Mouse (Mus musculus) right cerebral cortex, adult 18-20 months (tissue): ENCODE results near the gene Git2.

Source experiments
- DNase-seq: peaks from one replicate; pipeline ENCODE4 v3.0.0; 2022; ENCODE audit warnings: mixed read lengths

Git2 gene

DNA sequence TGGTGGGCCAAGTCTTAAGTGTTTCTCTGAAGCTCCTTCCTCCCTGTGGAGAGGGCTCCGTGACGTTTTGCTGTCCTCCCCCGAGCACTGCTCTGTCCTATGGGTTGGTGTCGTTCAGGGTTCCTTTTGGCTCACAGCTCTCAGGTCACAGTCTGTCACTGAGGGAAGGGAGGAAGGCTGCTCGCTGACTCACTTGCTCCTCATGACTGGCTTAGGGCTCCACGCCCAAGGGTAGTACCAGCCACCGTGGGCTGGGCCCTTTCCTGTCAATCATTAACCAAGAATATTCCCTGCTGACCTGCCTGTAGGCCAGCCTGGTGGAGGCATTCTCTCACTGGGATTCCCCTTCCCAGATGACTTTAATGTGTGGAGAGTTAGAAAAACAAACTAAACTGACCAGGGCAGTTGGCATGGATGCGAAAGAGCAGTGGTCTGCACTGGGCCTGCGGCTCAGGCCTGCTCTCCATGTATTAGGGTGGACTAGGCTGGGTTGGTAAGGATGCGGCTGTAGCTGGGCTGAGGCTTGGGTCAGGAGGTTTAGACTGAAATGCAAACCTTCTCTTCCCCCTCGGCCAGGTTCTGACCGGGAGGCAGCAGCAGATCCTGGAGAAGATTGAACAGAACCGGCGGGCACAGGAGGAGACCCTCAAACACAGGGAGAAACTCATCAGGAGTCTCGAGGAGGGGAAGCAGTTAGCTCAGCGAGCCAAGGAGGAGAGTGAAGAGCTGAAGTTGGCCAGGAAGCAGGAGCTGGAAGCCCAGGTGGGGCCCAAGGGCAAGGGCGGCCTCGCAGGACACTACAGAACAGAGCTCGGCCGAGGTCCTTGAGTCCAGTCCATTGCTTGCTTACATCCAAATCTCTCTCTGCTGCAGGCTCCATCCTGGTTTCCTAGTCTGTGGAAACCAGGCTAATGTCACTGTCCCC is 56.1 kb downstream of the Git2 start:
- no peak for DNase-seq

DNA sequence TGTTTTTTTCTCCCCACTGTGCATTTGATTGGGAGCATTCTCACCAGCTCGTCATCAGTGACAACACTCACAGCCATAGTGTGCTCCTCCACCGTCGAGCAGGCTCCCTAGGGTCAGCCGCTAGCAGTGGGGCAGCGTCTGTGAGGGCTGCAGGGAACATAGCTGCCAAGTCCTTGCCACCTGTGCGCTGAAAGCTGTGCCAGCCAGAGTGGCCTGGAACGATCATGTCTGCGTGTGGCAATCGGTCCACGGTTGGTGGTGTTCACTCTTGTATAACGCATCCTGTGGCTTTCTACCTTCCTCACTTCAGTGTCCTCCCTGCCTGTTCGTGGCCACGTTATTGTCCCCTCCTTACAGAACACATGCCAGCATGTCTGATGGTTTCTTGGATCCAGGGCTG is 56.8 kb downstream of the Git2 start:
- no peak for DNase-seq

DNA sequence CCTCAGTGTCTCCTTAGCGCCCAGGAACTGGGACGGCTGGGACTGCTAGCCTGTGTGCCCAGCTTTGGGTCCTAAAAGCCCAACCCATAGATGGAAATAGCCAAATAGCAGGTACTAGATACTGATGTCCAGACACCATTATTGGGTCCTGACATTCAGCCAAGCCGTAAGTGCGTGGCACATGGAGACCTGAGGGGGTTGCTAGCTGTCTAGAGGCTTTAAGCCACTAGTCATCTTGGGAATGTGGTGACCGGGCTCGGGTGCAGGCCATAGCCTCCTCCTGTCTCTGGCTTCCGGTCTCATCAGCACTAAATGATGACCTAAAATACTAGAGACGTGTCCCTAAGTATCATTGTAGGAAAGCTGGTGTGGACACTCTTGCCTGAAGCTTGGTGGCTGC is 57.4 kb downstream of the Git2 start:
- DNase-seq = no peak

DNA sequence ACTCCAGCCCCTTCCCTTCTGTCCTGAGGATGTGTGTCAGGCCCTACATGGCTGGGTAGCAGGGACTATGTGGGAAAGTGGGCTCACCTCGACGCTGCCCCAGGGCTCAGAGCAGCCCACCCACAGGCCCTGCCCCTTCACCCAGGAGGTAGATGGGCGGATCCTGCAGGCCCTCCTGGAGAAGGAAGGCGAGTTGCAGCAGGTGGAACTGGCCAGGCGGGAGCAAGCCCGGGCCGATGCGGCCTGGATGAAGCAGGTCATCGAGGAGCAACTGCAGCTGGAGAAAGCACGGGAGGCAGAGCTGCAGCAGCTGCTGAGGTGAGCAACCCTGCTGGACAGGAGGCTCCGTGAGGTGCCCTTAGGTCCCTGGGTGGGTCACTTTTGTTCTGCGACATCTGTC is 58.0 kb downstream of the Git2 start:
- DNase-seq = no peak

DNA sequence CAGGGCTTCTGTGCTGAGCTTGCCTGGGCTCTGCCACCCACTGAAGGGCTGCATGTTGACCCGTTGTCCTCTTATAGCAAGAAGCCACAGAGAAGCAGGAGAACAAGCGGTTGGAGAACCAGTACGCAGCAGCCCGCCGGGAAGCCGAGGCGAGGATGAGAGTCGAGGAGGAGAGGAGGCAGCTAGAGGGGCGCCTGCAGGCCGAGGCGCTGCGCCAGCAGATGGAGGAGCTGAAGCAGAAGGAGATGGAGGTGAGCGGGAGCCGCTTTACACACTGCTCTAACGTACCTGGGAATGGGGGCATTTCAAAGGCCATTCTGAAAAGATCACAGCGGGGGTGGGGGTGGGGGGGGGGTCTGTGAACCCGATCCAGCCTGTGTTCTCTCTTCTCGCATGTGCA is 60.8 kb downstream of the Git2 start:
- DNase-seq = no peak

DNA sequence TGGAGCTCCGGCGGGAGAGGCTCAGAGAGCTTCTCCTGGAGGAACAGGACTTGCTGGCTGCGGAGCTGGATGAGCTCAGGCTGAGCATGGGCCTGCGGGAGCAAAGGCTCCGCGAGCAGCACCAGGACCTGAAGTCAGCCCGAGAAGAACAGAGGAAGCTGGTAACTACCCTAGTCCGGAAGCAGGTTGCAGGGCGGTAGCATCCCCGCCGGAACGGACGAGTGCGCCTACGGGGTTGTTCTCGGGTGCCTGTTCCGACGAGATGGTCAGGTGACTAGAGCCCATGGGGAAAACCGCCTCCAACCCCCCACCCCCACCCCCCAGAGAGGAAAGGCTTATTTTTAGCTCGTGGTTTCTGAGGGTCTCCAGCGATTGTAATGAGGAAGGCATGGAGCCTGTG is 66.0 kb downstream of the Git2 start:
- no peak for DNase-seq

DNA sequence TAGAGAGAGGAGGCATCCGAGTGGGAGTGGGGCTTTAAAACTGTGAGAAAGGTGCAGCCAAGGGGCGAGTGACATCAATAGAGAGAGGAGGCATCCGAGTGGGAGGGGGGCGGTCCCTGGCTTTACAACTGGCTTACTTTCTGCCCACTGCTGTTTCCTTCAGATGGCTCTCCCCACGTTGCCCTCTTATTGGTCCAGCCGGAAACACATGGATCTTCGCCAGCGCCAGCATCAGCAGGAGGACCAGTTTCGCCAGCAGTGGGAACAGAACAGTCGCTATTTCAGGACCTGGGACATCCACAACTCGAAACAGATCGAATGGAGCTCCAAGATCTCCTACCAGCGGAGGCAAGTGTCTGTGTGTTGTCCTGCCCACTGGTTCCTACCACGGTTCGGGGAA is 66.8 kb downstream of the Git2 start:
- no peak for DNase-seq

DNA sequence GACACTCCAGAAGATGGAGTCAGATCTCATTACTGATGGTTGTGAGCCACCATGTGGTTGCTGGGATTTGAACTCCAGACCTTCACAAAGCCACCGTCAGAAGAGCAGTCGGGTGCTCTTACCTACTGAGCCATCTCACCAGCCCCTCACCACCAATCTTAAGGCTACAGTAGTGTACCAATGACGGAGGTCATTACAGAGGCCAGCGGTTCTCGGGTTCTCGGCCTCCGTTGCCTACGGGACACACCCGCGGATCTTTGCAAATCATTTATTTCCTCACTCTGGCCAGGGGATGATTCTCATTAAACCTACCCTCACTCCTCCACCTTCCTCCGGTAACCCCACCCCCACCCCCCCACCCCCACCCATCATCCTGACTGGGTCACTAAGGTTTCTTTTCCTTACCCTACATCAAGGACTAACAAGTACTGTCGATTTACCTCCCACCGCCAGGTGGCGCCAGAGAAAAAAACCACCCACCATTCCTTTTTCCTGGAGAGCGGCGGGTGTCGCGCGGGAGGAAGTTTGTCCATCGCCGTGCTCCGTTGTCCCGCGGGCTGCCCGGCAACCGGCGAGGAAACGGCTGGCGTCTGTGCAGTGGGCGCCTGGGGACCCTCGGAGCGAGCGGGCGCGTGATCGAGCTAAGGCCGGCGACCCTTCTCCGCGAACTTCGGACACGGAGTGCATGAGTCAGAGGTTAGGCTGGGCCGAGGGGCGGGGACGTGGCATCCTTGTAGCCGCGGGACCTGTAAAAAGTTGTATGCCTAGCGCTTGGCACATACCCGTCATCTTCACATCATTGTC is 67.8 kb downstream of the Git2 start, which contains the start of gene Tchp:
TSS of gene Tchp (plus strand) at position 496 of the 804 bp plus-strand sequence.
- DNase-seq = peak; percentile 93

DNA sequence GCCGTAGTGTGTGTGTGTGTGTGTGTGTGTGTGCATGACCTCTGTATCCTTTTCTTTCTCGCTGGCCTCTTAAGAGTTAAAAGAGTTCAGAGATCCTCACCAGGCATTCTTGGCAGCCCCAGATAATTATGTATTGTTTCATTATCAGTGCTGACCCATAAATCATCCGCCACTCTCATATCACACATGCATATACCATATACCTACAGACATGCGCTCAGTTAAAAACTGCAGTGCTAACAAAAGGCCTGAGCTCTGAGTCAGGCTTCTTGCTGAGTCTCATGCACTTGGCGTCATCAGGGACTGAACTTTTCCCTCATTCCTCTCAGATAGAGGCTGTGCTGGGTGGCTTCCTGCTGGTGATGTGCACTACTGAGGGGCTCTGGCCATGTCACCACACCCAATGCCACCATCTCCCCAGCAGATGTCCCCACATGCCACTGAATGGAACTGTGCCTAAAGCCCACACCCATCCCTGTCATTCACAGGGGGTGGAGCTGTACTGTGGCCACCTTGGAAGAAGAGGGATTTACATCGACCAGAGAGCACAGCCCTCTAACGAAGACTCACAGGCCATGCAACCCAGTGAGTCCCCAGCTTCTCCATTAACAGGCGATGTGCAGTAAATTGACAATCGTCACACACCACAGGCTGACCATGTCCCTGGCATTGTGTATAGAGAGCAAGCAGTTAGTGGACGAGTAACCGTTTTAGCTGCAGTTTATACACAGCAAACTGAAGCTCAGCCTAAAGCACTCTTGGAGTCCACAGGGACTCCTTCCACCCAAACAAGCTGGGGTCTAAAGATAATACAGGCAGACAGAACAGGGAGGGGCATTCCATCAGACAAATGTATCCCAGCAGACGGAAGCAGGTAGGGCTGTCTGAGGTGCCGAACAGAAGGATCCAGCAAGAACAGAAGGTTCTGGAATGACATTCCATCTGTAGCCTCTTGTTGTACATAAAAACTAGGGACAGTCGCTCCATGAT is 72.6 kb downstream of the Git2 start:
- DNase-seq = no peak

DNA sequence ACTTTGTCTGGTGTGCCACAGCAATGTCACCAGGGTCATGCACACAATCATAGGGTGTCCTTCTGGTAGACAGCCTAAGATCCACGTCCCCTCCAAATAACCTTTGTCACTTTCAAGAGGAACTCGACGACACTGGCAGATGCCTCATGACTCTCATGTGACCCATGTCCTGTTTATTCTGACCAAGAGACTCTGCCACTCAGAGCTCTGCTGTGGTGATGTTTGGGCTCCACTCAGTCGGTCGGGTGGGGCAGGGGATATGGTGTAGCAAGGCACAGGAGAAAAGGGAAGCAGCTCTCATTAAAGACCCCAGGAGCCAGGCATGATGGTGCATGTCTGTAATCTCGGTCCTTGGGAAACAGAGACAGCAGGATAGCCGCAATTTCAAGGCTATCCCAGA is 76.3 kb downstream of the Git2 start:
- no peak for DNase-seq

DNA sequence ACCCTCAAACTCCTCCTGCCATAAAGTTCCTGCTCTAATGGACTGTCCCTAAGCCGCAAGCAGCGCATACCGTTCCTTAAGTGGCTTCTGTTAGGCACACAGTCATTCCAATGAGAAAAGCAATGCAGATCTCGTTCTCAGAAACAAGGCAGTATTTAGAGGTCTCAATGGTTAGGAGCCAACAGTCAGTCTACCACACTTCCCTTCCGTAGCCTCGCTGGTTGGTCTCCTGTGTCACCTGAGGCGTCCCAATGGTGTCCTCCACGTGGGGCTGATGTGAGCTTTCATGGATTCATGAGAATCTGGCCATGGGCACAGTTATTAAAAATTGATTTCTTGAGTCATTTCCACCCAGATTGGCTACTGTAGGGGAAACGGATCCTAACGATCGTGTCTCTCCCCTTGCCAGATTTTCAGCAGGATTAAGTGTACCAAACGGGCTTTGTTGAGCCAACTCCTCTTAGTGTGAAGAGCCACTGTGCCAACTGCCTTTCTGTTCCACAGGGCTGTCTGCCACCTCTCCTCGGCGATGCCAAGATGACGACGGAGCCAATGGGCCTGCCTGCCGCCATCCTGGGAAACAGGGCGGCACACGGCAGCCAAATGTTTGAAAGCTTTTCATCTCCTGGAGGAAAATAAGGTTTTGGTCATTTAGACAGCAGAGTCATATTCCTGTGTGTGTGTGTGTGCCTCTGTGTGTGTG is 77.1 kb downstream of the Git2 start:
- peak; percentile 75 for DNase-seq

DNA sequence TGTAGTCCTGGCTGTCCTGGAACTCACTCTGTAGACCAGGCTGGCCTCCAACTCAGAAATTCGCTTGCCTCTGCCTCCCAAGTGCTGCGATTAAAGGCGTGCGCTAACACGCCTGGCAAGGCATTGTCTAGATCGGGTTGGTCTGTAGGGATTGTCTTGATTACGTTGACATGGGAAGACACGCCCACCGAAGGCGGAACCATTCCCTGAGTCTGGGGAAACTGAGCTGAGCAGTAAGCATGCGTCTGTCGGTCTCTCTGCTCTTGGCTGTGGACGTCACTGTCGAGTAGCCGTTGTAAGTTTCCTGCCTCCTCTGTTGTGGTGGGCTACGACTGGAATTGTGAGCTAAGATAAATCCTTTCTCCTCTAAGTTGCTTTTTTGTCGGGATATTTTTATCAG is 78.4 kb downstream of the Git2 start:
- no peak for DNase-seq

DNA sequence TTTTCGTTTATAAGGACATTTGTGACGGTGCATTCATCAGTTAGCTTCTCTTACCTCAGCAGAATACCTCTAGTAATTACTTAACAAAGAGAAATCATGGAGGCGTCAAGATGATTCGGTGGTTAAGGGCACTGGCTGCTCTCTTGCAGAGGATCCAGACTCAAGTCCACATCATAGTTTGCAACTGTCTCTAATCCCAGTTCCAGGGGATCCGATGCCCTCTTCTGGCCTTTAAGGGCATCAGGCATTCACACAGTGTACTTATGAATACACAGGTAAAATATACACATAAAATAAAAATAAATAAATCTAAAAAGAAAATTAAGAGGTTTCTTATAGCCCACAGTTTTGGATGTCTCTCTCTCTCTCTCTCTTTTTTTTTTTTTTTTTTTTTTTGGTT is 79.5 kb downstream of the Git2 start:
- no peak for DNase-seq

DNA sequence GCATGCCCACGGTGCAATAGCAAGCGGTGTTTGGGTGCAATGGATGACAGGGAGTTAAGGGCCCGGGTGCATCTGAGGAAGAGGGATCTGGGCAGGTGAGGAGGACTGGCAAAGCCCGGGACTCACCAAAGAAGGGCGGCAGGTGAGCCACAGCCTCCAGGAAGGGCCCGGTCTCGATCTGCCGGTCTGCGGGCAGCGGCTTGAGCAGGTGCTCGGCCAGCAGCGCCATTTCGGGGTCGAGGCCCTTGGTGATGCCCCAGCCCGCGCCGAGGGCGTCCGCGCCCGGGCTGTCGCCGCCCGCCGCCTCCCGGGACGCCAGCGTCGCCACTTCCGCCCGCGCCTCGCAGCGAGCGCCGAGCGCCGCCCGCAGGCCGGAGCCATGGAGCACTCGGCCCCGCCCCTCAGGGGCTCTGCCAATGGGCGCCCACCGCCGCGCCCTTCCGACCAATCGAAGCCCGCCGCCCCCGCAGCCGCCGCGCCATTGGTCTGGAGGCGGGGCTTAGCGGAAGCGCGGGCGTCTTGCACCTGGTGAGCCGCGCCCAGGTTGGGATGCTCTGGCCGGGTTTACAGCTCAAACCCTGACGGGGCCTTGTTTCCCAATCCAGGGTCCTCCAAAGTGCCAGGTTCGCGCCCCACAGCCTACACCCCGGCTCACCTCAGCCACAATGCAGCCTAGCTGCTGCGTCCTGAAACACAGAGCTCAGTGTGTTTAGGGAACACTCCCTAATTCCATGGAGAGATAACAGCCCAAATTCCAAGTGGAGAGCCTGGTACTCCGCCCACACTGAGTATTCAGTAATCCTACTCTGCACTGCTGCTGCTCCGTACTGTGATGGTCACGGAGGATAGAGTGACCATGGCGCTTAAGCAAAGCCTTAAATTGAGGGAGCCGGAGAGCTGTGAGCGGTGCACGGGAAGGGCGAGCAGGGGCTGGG is 84.4 kb downstream of the Git2 start, which contains the start of gene Gltp:
TSS of gene Gltp (minus strand) at position 352 of the 935 bp plus-strand sequence.
- peak; percentile 95 for DNase-seq

DNA sequence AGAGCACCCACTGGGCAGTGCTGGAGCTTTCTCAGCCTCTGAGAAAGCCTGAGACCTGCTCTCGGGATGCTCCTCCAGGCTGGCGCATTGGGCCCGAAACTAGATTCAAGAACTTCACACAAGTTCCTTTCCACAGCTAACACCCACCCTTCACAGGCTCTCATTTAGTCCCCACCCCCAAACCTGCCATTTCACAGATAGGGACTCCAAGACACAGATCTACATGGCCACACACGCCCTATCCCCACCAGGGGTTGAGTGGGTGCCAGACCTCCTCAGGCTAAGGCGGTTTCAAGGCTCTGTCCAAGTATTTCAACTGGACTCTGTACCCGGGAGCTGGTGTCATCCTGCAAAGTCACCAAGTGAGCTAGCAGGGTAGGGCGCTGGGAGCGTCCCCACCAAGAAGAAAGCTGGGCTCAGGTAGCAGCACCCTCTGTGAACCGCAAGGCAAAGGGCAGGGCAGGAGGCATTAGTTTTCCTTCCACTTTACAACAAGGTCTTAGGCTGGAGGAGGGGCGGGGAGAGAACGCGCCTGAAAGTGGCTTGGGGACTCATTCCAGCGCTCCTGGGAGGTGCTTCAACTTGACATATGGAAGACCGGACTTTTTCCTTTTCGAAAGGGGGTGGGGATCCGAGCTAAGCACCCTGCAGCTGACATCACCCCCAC is 85.5 kb downstream of the Git2 start:
- DNase-seq = no peak

DNA sequence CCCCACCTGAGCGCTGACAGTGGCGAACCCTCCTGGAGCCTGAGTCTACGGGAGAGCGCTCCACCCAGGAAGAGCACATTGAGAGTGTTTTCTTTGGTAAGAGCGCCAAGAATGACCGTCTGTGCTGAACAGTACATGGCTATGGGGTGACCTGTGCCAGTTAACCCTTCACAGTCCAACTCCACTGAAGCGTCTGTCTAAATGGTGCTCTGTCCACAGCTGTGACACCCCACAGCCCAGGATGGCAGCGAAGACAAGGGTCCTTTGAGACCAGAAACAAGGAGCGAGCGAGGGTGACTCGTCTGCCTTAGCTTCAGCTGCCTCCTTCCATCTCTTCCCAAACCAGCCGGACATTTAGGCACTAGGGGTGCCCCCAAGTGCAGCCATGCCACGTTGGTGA is 86.6 kb downstream of the Git2 start:
- DNase-seq = no peak

DNA sequence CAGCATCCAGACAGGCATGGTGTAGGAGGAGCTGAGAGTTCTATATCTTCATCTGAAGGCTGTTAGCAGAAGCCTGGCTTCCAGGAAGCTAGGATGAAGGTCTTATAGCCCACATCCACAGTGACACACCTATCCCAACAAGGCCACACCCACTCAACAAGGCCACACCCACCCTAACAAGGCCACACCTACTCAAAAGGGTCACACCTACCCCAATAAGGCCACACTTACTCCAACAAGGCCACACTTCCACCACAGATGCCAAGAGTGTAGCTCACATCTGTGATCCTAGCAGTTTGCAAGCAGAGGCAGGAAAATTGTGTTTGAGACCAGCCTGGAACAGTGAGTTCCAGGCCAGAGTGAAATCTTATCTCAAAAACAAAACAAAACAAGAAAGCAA is 87.4 kb downstream of the Git2 start:
- DNase-seq = no peak

DNA sequence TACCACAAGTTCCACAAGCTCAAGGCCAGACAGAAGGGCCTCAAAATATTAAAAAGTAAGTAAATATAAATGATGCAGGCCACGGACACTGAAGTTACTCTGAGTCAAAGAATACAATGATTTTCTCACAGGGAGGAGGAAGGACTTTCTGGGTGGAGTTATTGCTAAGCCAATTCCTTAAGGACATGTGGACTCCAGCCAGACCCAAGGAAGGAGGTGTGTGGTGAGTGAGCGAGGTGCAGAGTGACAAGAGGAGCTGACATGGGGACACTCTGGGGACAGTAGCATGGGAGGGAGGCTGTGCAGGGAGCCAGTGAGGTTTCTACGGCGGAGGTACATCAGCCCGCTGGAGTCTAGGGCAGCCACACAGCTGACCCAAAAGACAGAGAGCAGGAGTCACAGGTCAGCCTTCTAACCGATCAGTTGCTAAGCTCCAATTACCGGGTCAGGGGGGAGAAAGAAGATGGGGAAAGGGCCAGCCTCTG is 88.5 kb downstream of the Git2 start:
- no peak for DNase-seq

DNA sequence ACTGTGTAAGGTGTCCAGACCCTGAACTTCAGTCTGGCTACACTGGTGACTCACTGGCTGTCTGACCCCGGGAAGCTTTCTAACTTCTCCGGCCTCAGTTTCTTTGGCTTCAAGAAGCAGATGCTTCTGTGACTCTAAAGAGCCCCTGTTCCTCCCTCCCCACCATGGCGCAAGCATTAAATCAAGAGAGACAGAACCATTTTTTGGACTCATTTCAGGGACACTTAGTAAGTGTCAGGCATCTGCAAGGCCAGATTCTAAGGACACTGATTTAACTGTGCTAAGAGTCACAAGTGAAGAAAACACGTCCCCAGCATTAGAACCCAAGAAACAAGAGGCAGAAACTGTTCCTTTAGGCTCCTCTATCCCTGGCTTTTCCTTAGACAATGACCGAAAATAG is 89.3 kb downstream of the Git2 start:
- no peak for DNase-seq

DNA sequence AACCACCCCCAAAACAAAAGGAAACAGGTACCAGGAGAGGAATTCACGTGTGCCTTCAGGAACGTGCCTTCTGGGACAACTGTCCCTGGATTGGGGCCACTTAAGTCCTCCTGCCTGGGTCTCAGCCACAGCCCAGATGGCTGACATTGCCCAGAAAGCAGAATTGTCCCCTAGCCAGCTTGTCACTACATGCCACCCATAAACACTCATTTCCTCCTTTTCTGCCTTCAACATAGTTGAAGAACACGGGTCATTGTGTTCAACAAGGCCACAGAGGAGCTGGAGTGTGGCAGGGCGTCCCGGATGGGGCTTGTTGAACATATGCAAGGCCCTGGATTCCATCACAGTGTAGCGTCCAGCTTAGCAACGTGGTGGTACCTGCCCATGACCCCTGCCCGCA is 93.6 kb downstream of the Git2 start:
- no peak for DNase-seq
